ENCODE assay signal across 8 mouse cellular contexts in genomic region chr13:43990281-43991101, GRCm38 (mm10).
A peak's percentile ranks its signal among the peaks of the same experiment; 100 is the strongest.
DNase-seq lines count a peak whose midpoint lies in the region; ATAC-seq and TF ChIP-seq lines count a peak whose summit lies in the region.

No protein-coding gene starts in this region.

- H3K27me3 ChIP-seq in hindbrain, embryonic 14.5 days (ENCODE audit: control insufficient read depth, insufficient read depth, low read length): no peaks in the 10 kb centered on the region
- H3K27me3 ChIP-seq in limb, embryonic 14.5 days (ENCODE audit: control insufficient read depth, insufficient read depth, low read length): no peaks in the 10 kb centered on the region
- H3K27me3 ChIP-seq in kidney, embryonic 16.5 days (ENCODE audit: insufficient read depth, low read length): no peaks in the 10 kb centered on the region

- no peaks in the 10 kb centered on the region for H3K9me3 ChIP-seq in hindbrain, embryonic 14.5 days (ENCODE audit: control insufficient read depth, low read length)
- 0 out of 2 replicates have a peak, but pooled peaks cover 3% of the 10 kb centered on the region for H3K9me3 ChIP-seq in limb, embryonic 14.5 days (ENCODE audit: control insufficient read depth, low read length)
- H3K9me3 ChIP-seq in kidney, embryonic 16.5 days (ENCODE audit: low read length): no peaks in the 10 kb centered on the region

- no peak overlapping the region for H3K27ac ChIP-seq in hindbrain, embryonic 14.5 days
- no peak overlapping the region for H3K27ac ChIP-seq in limb, embryonic 14.5 days (replicated peaks; ENCODE audit: low read depth, low read length)
- H3K27ac ChIP-seq in kidney, embryonic 16.5 days (ENCODE audit: low read length): no peak overlapping the region

- H3K4me3 ChIP-seq in hindbrain, embryonic 14.5 days (replicated peaks; ENCODE audit: low read length): no peak overlapping the region
- no peak overlapping the region for H3K4me3 ChIP-seq in limb, embryonic 14.5 days (replicated peaks; ENCODE audit: low read length)
- H3K4me3 ChIP-seq in kidney, embryonic 16.5 days (ENCODE audit: low read length): no peak overlapping the region

- no peak overlapping the region for H3K4me2 ChIP-seq in hindbrain, embryonic 14.5 days (replicated peaks)
- H3K4me2 ChIP-seq in limb, embryonic 14.5 days (replicated peaks; ENCODE audit: low read depth, low read length, severe bottlenecking): no peak overlapping the region
- H3K4me2 ChIP-seq in kidney, embryonic 16.5 days (replicated peaks; ENCODE audit: low read depth, low read length): no peak overlapping the region

- DNase-seq in adrenal gland, postnatal 25 days: peak; percentile 25
- peak; percentile 67 for DNase-seq in cerebellum, adult 8-10 months
- DNase-seq in frontal cortex, postnatal 14 days (ENCODE audit: low spot score in 2 of 2): peak; percentile 37 to 39
- peak; percentile 73 for DNase-seq in hindbrain, embryonic 14.5 days (ENCODE audit: low spot score)
- DNase-seq in limb, embryonic 14.5 days (ENCODE audit: low spot score): peak; percentile 67
- DNase-seq in skeletal muscle tissue, adult 2 months (ENCODE audit: low read depth, low spot score): peak; percentile 55
- DNase-seq in thymus, postnatal 0 days (ENCODE audit: low spot score): no peak

- ATAC-seq in hindbrain, embryonic 14.5 days (ENCODE audit: low FRiP score): no peak
- ATAC-seq in limb, embryonic 14.5 days (ENCODE audit: low FRiP score, low read depth): no peak
- no peak for ATAC-seq in kidney, embryonic 16.5 days (ENCODE audit: low FRiP score, low TSS enrichment)

- no peak overlapping the region for H3K9ac ChIP-seq in hindbrain, embryonic 14.5 days
- no peak overlapping the region for H3K9ac ChIP-seq in limb, embryonic 14.5 days (ENCODE audit: low read depth, low read length, severe bottlenecking)
- no peak overlapping the region for H3K9ac ChIP-seq in kidney, embryonic 16.5 days (replicated peaks; ENCODE audit: low read length)

- no peaks in the 10 kb centered on the region for H3K36me3 ChIP-seq in hindbrain, embryonic 14.5 days (replicated peaks; ENCODE audit: control insufficient read depth, insufficient read depth)
- no peaks in the 10 kb centered on the region for H3K36me3 ChIP-seq in limb, embryonic 14.5 days (ENCODE audit: control insufficient read depth, insufficient read depth, low read length)
- no peaks in the 10 kb centered on the region for H3K36me3 ChIP-seq in kidney, embryonic 16.5 days (ENCODE audit: insufficient read depth, low read length)

- H3K4me1 ChIP-seq in hindbrain, embryonic 14.5 days (replicated peaks; ENCODE audit: control insufficient read depth, insufficient read depth, low read length): peaks cover 21% of the 10 kb centered on the region
- H3K4me1 ChIP-seq in limb, embryonic 14.5 days (ENCODE audit: control insufficient read depth, insufficient read depth, low read length): peaks cover 8% of the 10 kb centered on the region
- H3K4me1 ChIP-seq in kidney, embryonic 16.5 days (ENCODE audit: insufficient read depth, low read length): peaks cover 13% of the 10 kb centered on the region

- 31% methylated on average over 16 of the region's 16 CpGs for WGBS in hindbrain, embryonic 14.5 days
- 24% methylated on average over 16 of the region's 16 CpGs for WGBS in limb, embryonic 14.5 days
- WGBS in kidney, embryonic 16.5 days: 41% methylated on average over 16 of the region's 16 CpGs

- TF ChIP-seq POLR2A in limb, embryonic 14.5 days (IDR thresholded peaks at IDR 0.05; ENCODE audit: borderline replicate concordance, extremely low read depth, insufficient read depth, insufficient read length): no peak
